Mouse (Mus musculus) small intestine, adult 2 months (tissue): ENCODE results near the gene Hnrnpul1.

Source experiments
- CTCF ChIP-seq: fragments of 200-500 bp; IDR thresholded peaks from 2 replicates; pipeline ENCODE4 v1.5.1; 2012; ENCODE audit warnings: low read depth, mild to moderate bottlenecking, control low read depth, inconsistent platforms, low read length, moderate library complexity, mixed read lengths; ENCODE audit not compliant: insufficient replicate concordance, insufficient read length; ENCODE audit errors: extremely low read depth
- POLR2A ChIP-seq: fragments of 200-500 bp; IDR thresholded peaks from 2 replicates; pipeline ENCODE4 v1.6.1; 2012; ENCODE audit warnings: low read depth, mild to moderate bottlenecking, control low read depth, inconsistent platforms, low read length, moderate library complexity

DNA sequence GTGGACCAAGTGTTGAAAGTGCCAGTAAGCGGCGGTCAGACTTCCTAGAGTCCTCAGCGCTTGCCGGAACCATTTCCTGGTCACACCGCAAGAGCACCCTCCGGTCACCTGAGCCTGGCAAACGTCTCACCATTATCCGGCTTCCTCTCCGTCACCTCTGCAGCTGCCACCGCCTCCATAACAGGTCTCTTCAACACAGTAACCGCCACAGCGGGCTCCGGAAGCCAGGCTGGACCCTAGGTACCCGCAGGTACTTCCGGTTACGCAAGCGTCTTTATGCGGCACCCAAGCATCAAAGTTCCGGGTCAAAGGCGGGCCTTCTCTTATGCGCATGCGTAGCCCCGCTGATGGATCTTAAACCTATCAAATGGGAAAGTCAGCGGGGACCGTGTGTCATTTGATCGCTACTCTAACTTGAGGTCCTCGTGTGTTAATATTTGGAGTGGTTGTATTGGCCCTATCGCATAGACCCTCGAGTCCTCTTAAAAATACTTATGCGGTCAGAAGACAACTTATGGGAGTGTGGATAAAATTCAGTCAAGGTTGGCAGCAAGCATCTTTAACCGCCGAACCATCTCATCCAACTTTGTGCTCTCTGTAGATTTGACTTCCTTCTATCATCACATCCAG, 35.7 kb downstream of the Hnrnpul1 start, which contains the start of gene Ccdc97:
- TF ChIP-seq CTCF (no peak), POLR2A (peak; percentile 84; the same call in 1 of the 2 replicates)
